In genomic region chr14:8132789-8133188, GRCm38 (mm10) we compare ENCODE assay signal across 22 mouse cellular contexts. TPM values are rescaled to one million over a fixed set of nuclear protein-coding genes. Genes with fewer than 3 reads are reported as not detected.
DNase-seq lines count a peak whose midpoint lies in the region; ATAC-seq lines count a peak whose summit lies in the region.
"Had no signal": no experiment of that assay in that cellular context is flagged by ENCODE, and none has a peak within 500 bp of the region (broad histone marks: within the 10 kb centered on the region; RNA-seq: fewer than 3 reads in every experiment).

No protein-coding gene starts in this region.

- H3K9ac ChIP-seq in liver, embryonic 16.5 days (ENCODE audit: low read depth, low read length): no peak overlapping the region
- no peak overlapping the region for H3K9ac ChIP-seq in liver, embryonic 11.5 days (ENCODE audit: low read depth, low read length)
- no peak overlapping the region for H3K9ac ChIP-seq in intestine, embryonic 16.5 days (ENCODE audit: low read depth, low read length)
- no peak overlapping the region for H3K9ac ChIP-seq in forebrain, embryonic 14.5 days (ENCODE audit: low read length)
- H3K9ac ChIP-seq: forebrain, embryonic 15.5 days; heart, embryonic 13.5 days; kidney, embryonic 15.5 days; lung, embryonic 14.5 days; neural tube, embryonic 15.5 days; stomach, embryonic 15.5 days had no signal

- peak; percentile 32; the same call in 1 of the 2 replicates for ATAC-seq in liver, embryonic 16.5 days (ENCODE audit: low read depth)
- ATAC-seq in liver, embryonic 11.5 days (replicated peaks; ENCODE audit: low FRiP score): no peak
- peak; percentile 95 for ATAC-seq in common myeloid progenitor, adult 5-6 weeks (replicated peaks; ENCODE audit: low read depth, poor library complexity, severe bottlenecking)
- no peak for ATAC-seq in intestine, embryonic 16.5 days
- no peak for ATAC-seq in forebrain, embryonic 14.5 days
- ATAC-seq: forebrain, embryonic 15.5 days had no signal

- no peaks in the 10 kb centered on the region for H3K9me3 ChIP-seq in liver, embryonic 16.5 days (replicated peaks; ENCODE audit: control insufficient read depth, low read length)
- H3K9me3 ChIP-seq in liver, embryonic 11.5 days (ENCODE audit: control insufficient read depth, low read length): no peaks in the 10 kb centered on the region
- H3K9me3 ChIP-seq in intestine, embryonic 16.5 days (ENCODE audit: control insufficient read depth, low read length): no peaks in the 10 kb centered on the region
- H3K9me3 ChIP-seq in forebrain, embryonic 14.5 days (replicated peaks; ENCODE audit: control insufficient read depth, low read length): no peaks in the 10 kb centered on the region
- H3K9me3 ChIP-seq: forebrain, embryonic 15.5 days; heart, embryonic 13.5 days; hindbrain, embryonic 10.5 days; kidney, embryonic 15.5 days; limb, embryonic 10.5 days; midbrain, embryonic 10.5 days; neural tube, embryonic 15.5 days; stomach, embryonic 15.5 days had no signal

- H3K4me2 ChIP-seq in liver, embryonic 16.5 days (ENCODE audit: low read depth, low read length): no peak overlapping the region
- H3K4me2 ChIP-seq in liver, embryonic 11.5 days: no peak overlapping the region
- H3K4me2 ChIP-seq in intestine, embryonic 16.5 days (ENCODE audit: low read depth, low read length): no peak overlapping the region
- no peak overlapping the region for H3K4me2 ChIP-seq in forebrain, embryonic 14.5 days (ENCODE audit: low read length)
- H3K4me2 ChIP-seq: forebrain, embryonic 15.5 days; heart, embryonic 13.5 days; kidney, embryonic 15.5 days; lung, embryonic 14.5 days; neural tube, embryonic 15.5 days; stomach, embryonic 15.5 days had no signal

- H3K27ac ChIP-seq in liver, embryonic 16.5 days (ENCODE audit: low read length): no peak overlapping the region
- no peak overlapping the region for H3K27ac ChIP-seq in liver, embryonic 11.5 days (ENCODE audit: low read depth, low read length)
- no peak overlapping the region for H3K27ac ChIP-seq in intestine, embryonic 16.5 days (ENCODE audit: low read length)
- no peak overlapping the region for H3K27ac ChIP-seq in forebrain, embryonic 14.5 days (ENCODE audit: low read depth, low read length)
- H3K27ac ChIP-seq: forebrain, embryonic 15.5 days; heart, embryonic 13.5 days; hindbrain, embryonic 10.5 days; kidney, embryonic 15.5 days; limb, embryonic 10.5 days; midbrain, embryonic 10.5 days; neural tube, embryonic 15.5 days; stomach, embryonic 15.5 days had no signal

- H3K4me3 ChIP-seq in liver, embryonic 16.5 days (ENCODE audit: low read depth, low read length): no peak overlapping the region
- H3K4me3 ChIP-seq in liver, embryonic 11.5 days (ENCODE audit: low read depth, low read length): no peak overlapping the region
- no peak overlapping the region for H3K4me3 ChIP-seq in intestine, embryonic 16.5 days (ENCODE audit: low read length)
- no peak overlapping the region for H3K4me3 ChIP-seq in forebrain, embryonic 14.5 days (ENCODE audit: low read depth, low read length)
- H3K4me3 ChIP-seq: erythroblast, embryonic 14.5 days; forebrain, embryonic 15.5 days; heart, embryonic 13.5 days; hindbrain, embryonic 10.5 days; kidney, embryonic 15.5 days; limb, embryonic 10.5 days; midbrain, embryonic 10.5 days; myocyte; neural tube, embryonic 15.5 days; stomach, embryonic 15.5 days had no signal

- H3K4me1 ChIP-seq in liver, embryonic 16.5 days (ENCODE audit: control insufficient read depth, low read depth, low read length): no peaks in the 10 kb centered on the region
- H3K4me1 ChIP-seq in liver, embryonic 11.5 days (replicated peaks; ENCODE audit: control insufficient read depth, insufficient read depth, low read length): peaks cover 4% of the 10 kb centered on the region; the same call in 1 of the 2 replicates
- peaks cover 6% of the 10 kb centered on the region; the same call in 1 of the 2 replicates for H3K4me1 ChIP-seq in intestine, embryonic 16.5 days (ENCODE audit: control insufficient read depth, insufficient read depth, low read length)
- no peaks in the 10 kb centered on the region for H3K4me1 ChIP-seq in forebrain, embryonic 14.5 days (ENCODE audit: control insufficient read depth, insufficient read depth, low read length)
- H3K4me1 ChIP-seq: hindbrain, embryonic 10.5 days; kidney, embryonic 15.5 days; limb, embryonic 10.5 days; neural tube, embryonic 15.5 days; stomach, embryonic 15.5 days had no signal

- WGBS in liver, embryonic 16.5 days (ENCODE audit: insufficient replicate concordance): 42% methylated on average over 8 of the region's 8 CpGs
- WGBS in liver, embryonic 11.5 days: 61% methylated on average over 8 of the region's 8 CpGs
- 82% methylated on average over 8 of the region's 8 CpGs for WGBS in intestine, embryonic 16.5 days
- 84% methylated on average over 8 of the region's 8 CpGs for WGBS in forebrain, embryonic 14.5 days

- no peak for DNase-seq in liver, embryonic 11.5 days (ENCODE audit: low spot score)
- DNase-seq in B cell, adult 2 months: peak; percentile 39 to 40
- DNase-seq in monocyte, adult 2 months (ENCODE audit: low read depth in 1 of 2, low spot score in 2 of 2): peak; percentile 11 to 34
- DNase-seq in forebrain, embryonic 14.5 days (ENCODE audit: low spot score): no peak
- DNase-seq: adrenal gland, adult 2 months; cerebellum, adult 11-12 months; lung, embryonic 14.5 days; retina, postnatal 1 day; right cerebral cortex, postnatal 4 days had no signal

- no peaks in the 10 kb centered on the region for H3K27me3 ChIP-seq in liver, embryonic 16.5 days (ENCODE audit: control insufficient read depth, insufficient read depth, low read depth, low read length)
- no peaks in the 10 kb centered on the region for H3K27me3 ChIP-seq in liver, embryonic 11.5 days (replicated peaks; ENCODE audit: control insufficient read depth, insufficient read depth, low read length)
- H3K27me3 ChIP-seq in intestine, embryonic 16.5 days (replicated peaks; ENCODE audit: control insufficient read depth, insufficient read depth, low read length): no peaks in the 10 kb centered on the region
- H3K27me3 ChIP-seq in forebrain, embryonic 14.5 days (replicated peaks; ENCODE audit: control insufficient read depth, insufficient read depth, low read length): no peaks in the 10 kb centered on the region
- H3K27me3 ChIP-seq: forebrain, embryonic 15.5 days; heart, embryonic 13.5 days; kidney, embryonic 15.5 days; neural tube, embryonic 15.5 days; stomach, embryonic 15.5 days had no signal

- no peaks in the 10 kb centered on the region for H3K36me3 ChIP-seq in liver, embryonic 16.5 days (ENCODE audit: control insufficient read depth, insufficient read depth)
- peaks cover 2% of the 10 kb centered on the region; the same call in 1 of the 2 replicates for H3K36me3 ChIP-seq in liver, embryonic 11.5 days (ENCODE audit: control insufficient read depth, insufficient read depth, low read length)
- no peaks in the 10 kb centered on the region for H3K36me3 ChIP-seq in intestine, embryonic 16.5 days (ENCODE audit: control insufficient read depth, insufficient read depth, low read length)
- peaks cover 28% of the 10 kb centered on the region for H3K36me3 ChIP-seq in forebrain, embryonic 14.5 days (ENCODE audit: control insufficient read depth, insufficient read depth, low read length)
- H3K36me3 ChIP-seq: midbrain, embryonic 10.5 days; stomach, embryonic 15.5 days had no signal

RNA-seq across cellular contexts. Expression of gene Pxk, which starts 34.8 kb away (rescaled TPM):
- polyA plus RNA-seq in liver, embryonic 16.5 days (2015; fragmentation: Nextera tagmentation; extraction: Ambion mirVana): 11.5 and 12.4 TPM in 2 replicates
- 18.5 and 19.1 TPM in 2 replicates for polyA plus RNA-seq in liver, embryonic 11.5 days (2014; fragmentation: Nextera tagmentation; extraction: Ambion mirVana)
- 6.8 and 14.0 TPM in 2 replicates for total RNA-seq in common myeloid progenitor, adult 5-6 weeks (2017)
- polyA plus RNA-seq in intestine, embryonic 16.5 days (2015; fragmentation: Nextera tagmentation; extraction: Ambion mirVana): 40.4 and 44.3 TPM in 2 replicates
- polyA plus RNA-seq in forebrain, embryonic 14.5 days (2014; fragmentation: Nextera tagmentation; extraction: Ambion mirVana): 42.8 and 48.3 TPM in 2 replicates

RNA-seq across cellular contexts. Expression of gene Pdhb, which starts 40.0 kb away (rescaled TPM):
- 103 and 107 TPM in 2 replicates for polyA plus RNA-seq in liver, embryonic 16.5 days (2015; fragmentation: Nextera tagmentation; extraction: Ambion mirVana)
- 196 and 210 TPM in 2 replicates for polyA plus RNA-seq in liver, embryonic 11.5 days (2014; fragmentation: Nextera tagmentation; extraction: Ambion mirVana)
- total RNA-seq in common myeloid progenitor, adult 5-6 weeks (2017): 112 and 132 TPM in 2 replicates
- polyA plus RNA-seq in intestine, embryonic 16.5 days (2015; fragmentation: Nextera tagmentation; extraction: Ambion mirVana): 187 and 215 TPM in 2 replicates
- 240 and 252 TPM in 2 replicates for polyA plus RNA-seq in forebrain, embryonic 14.5 days (2014; fragmentation: Nextera tagmentation; extraction: Ambion mirVana)

RNA-seq across cellular contexts. Expression of gene Rpp14, which starts 52.6 kb away (rescaled TPM):
- 16.0 and 17.4 TPM in 2 replicates for polyA plus RNA-seq in liver, embryonic 16.5 days (2015; fragmentation: Nextera tagmentation; extraction: Ambion mirVana)
- polyA plus RNA-seq in liver, embryonic 11.5 days (2014; fragmentation: Nextera tagmentation; extraction: Ambion mirVana): 74.7 and 77.4 TPM in 2 replicates
- 65.8 and 88.9 TPM in 2 replicates for total RNA-seq in common myeloid progenitor, adult 5-6 weeks (2017)
- polyA plus RNA-seq in intestine, embryonic 16.5 days (2015; fragmentation: Nextera tagmentation; extraction: Ambion mirVana): 44.2 and 54.9 TPM in 2 replicates
- 58.3 and 65.1 TPM in 2 replicates for polyA plus RNA-seq in forebrain, embryonic 14.5 days (2014; fragmentation: Nextera tagmentation; extraction: Ambion mirVana)

Comparison
In these comparisons a context has a peak if more than half of its experiments do, and no peak if none do; other contexts are left out.
1. ATAC-seq: peak in liver, embryonic 16.5 days (single experiment) and common myeloid progenitor, adult 5-6 weeks (single experiment); none in liver, embryonic 11.5 days (single experiment), intestine, embryonic 16.5 days (single experiment) and forebrain, embryonic 14.5 days (single experiment).
2. DNase-seq: peak in B cell, adult 2 months (2 of 2) and monocyte, adult 2 months (2 of 2); none in liver, embryonic 11.5 days (single experiment) and forebrain, embryonic 14.5 days (single experiment).